Mouse (Mus musculus) cerebellum, adult 2 months (tissue): Measurements from ENCODE around the gene Aldh3b3.

ENCODE experiments used
- CTCF ChIP-seq: fragments of 200-500 bp; IDR thresholded peaks from 2 replicates; pipeline ENCODE4 v1.5.1; 2011; ENCODE audit warnings: low read depth, mild to moderate bottlenecking, control low read depth, low read length, moderate library complexity, borderline replicate concordance; ENCODE audit not compliant: insufficient read depth
- POLR2A ChIP-seq: fragments of 200-500 bp; IDR thresholded peaks from 2 replicates; pipeline ENCODE4 v1.6.1; 2011; ENCODE audit warnings: low read length, control low read depth, borderline replicate concordance; ENCODE audit not compliant: insufficient read depth

DNA sequence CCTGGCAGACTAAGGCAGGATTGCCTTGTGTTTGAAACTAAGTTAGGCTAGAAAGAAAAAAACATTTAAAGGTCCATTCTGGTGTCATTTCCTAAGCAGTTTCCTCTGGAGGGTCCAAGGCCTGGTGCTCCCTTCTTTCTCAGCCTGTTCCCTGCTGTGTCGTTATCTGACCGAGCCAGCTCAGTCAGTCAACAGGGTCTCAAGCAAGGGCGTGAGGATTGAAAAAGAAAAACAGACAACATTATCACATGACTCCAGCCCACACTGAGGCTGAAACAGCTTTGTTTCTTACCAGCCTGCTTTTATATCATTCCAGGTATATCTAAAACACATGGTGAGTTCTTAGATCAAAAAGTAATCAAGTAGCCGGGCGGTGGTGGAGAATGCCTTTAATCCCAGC lies 57.2 kb downstream of the Aldh3b3 start:
- TF ChIP-seq POLR2A = no peak
- TF ChIP-seq CTCF = no peak
